In genomic region chr7:111655002-111655401, GRCm38 (mm10) we compare ENCODE assay signal across 22 mouse cellular contexts.
"Had no signal": no experiment of that assay in that cellular context is flagged by ENCODE, and none has a peak within 500 bp of the region (broad histone marks: within the 10 kb centered on the region; RNA-seq: fewer than 3 reads in every experiment).

No protein-coding gene starts in this region.

- H3K4me1 ChIP-seq: kidney, embryonic 15.5 days; limb, embryonic 12.5 days; limb, embryonic 15.5 days; lung, embryonic 15.5 days; megakaryocyte, embryonic 14.5 days; midbrain, embryonic 13.5 days; neural tube, embryonic 12.5 days had no signal

- H3K36me3 ChIP-seq: kidney, embryonic 15.5 days; limb, embryonic 12.5 days; limb, embryonic 15.5 days; lung, embryonic 15.5 days; midbrain, embryonic 10.5 days; midbrain, embryonic 13.5 days; neural tube, embryonic 12.5 days; neural tube, embryonic 15.5 days had no signal

- DNase-seq: kidney, adult 8-10 months; kidney, postnatal 10 days; liver, postnatal 0 days; lung, postnatal 10 days; lung, postnatal 36 days; right cerebral cortex, adult 18-20 months; right cerebral cortex, postnatal 14 days; right cerebral cortex, postnatal 4 days; thymus, adult 2 months; thymus, postnatal 25 days had no signal

- H3K27ac ChIP-seq: kidney, embryonic 15.5 days; limb, embryonic 12.5 days; limb, embryonic 15.5 days; liver, embryonic 14.5 days; lung, embryonic 15.5 days; midbrain, embryonic 10.5 days; midbrain, embryonic 13.5 days; neural tube, embryonic 12.5 days; neural tube, embryonic 15.5 days; stomach, postnatal 0 days had no signal

- H3K9me3 ChIP-seq: kidney, embryonic 15.5 days; limb, embryonic 12.5 days; limb, embryonic 15.5 days; lung, embryonic 15.5 days; megakaryocyte, embryonic 14.5 days; midbrain, embryonic 10.5 days; midbrain, embryonic 13.5 days; neural tube, embryonic 12.5 days; neural tube, embryonic 15.5 days had no signal

- H3K9ac ChIP-seq: kidney, embryonic 15.5 days; limb, embryonic 12.5 days; limb, embryonic 15.5 days; liver, embryonic 14.5 days; liver, postnatal 0 days; lung, embryonic 15.5 days; midbrain, embryonic 13.5 days; neural tube, embryonic 12.5 days; neural tube, embryonic 15.5 days had no signal

- H3K4me2 ChIP-seq: kidney, embryonic 15.5 days; limb, embryonic 12.5 days; limb, embryonic 15.5 days; liver, embryonic 11.5 days; lung, embryonic 15.5 days; midbrain, embryonic 13.5 days; neural tube, embryonic 12.5 days; neural tube, embryonic 15.5 days had no signal

- ATAC-seq: liver, postnatal 0 days; midbrain, embryonic 13.5 days had no signal

- H3K4me3 ChIP-seq: kidney, embryonic 15.5 days; limb, embryonic 12.5 days; limb, embryonic 15.5 days; lung, embryonic 15.5 days; megakaryocyte, embryonic 14.5 days; midbrain, embryonic 10.5 days; midbrain, embryonic 13.5 days; neural tube, embryonic 12.5 days; neural tube, embryonic 15.5 days had no signal

- H3K27me3 ChIP-seq: kidney, embryonic 15.5 days; limb, embryonic 12.5 days; limb, embryonic 15.5 days; lung, embryonic 15.5 days; megakaryocyte, embryonic 14.5 days; midbrain, embryonic 13.5 days; neural tube, embryonic 12.5 days; neural tube, embryonic 15.5 days had no signal
